Mouse (Mus musculus) olfactory bulb, adult 2 months (tissue): ENCODE measurements around the gene AI467606. TPM values are rescaled to one million over a fixed set of nuclear protein-coding genes. Genes with fewer than 3 reads are reported as not detected.

Source experiments
- H3K27ac ChIP-seq: fragments of 200-500 bp; 2 replicates; pipeline ENCODE4 v1.5.1; 2012; ENCODE audit warnings: low read depth, low read length; ENCODE audit not compliant: insufficient read depth
- H3K4me1 ChIP-seq: fragments of 200-500 bp; 2 replicates; pipeline ENCODE4 v1.6.1; 2012; ENCODE audit warnings: low read length; ENCODE audit not compliant: control insufficient read depth, insufficient read depth
- H3K4me3 ChIP-seq: fragments of 200-500 bp; 2 replicates; pipeline ENCODE4 v1.5.1; 2012; ENCODE audit warnings: mild to moderate bottlenecking, low read depth, low read length, moderate library complexity; ENCODE audit not compliant: insufficient read depth
- CTCF ChIP-seq: fragments of 200-500 bp; IDR thresholded peaks from 2 replicates; pipeline ENCODE4 v1.5.1; 2012; ENCODE audit warnings: low read depth, mild to moderate bottlenecking, low read length, moderate library complexity; ENCODE audit not compliant: insufficient read depth
- POLR2A ChIP-seq: fragments of 200-500 bp; IDR thresholded peaks from 2 replicates; pipeline ENCODE4 v1.6.1; 2012; ENCODE audit warnings: mild to moderate bottlenecking, low read depth, low read length, moderate library complexity; ENCODE audit not compliant: insufficient read depth
- WGBS: fragments of 180-500 bp; shearing (Covaris S2); methylation state at CpG from one replicate; pipeline ENCODE4 v1.1.7; 2018; 5-methylcytosine and 5-hydroxymethylcytosine counted together
- polyA plus RNA-seq: library from polyadenylated mRNA; stranded (reverse); fragments of >200 nt; gene quantifications from 2 replicates; pipeline ENCODE4 v1.2.4, GENCODE M21; 2012; ENCODE audit warnings: low replicate concordance; ENCODE audit not compliant: missing spikeins, insufficient read depth, insufficient read length

Gene AI467606
- polyA plus RNA-seq, 1 experiment = not detected

- Histone ChIP-seq H3K4me3 (no peak overlapping the region), H3K4me1 (0 out of 2 replicates have a peak, but pooled peaks cover 5% of the 10 kb centered on the region), H3K27ac (no peak overlapping the region; the same call in 1 of the 2 replicates)
- no peak for TF ChIP-seq POLR2A
- no peak for TF ChIP-seq CTCF
- WGBS = 88% methylated on average over 20 of the region's 20 CpGs
These were observed 725 bp upstream of the AI467606 start for GRCm38 (mm10) chr7:127090154-127091113.

- H3K4me1 ChIP-seq = 0 out of 2 replicates have a peak, but pooled peaks cover 3% of the 10 kb centered on the region
- TF ChIP-seq POLR2A (no peak), CTCF (no peak)
- H3K4me3 ChIP-seq = no peak overlapping the region
- WGBS = 84% methylated on average over 3 of the region's 3 CpGs
- no peak overlapping the region for H3K27ac ChIP-seq
These were observed 2.8 kb downstream of the AI467606 start for GRCm38 (mm10) chr7:127093914-127094313.

DNA sequence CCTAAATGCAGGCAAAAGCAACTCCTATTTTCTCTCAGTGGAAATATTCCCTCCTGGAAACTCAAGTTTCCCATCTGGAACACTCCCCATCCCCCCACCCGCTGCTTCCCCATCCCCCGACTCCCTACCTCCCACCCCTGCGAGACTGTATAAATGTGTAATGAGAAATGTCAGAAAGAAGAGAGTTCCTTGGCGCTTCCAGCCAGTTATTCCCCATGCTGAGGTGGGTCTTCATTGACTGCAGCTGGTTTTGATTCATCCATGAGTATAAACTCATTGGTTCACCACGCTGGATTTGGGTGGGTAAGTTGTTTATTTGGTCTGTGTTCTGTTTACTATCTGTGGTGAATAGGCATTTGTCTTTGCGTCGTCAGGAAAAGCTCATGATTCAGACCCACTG lies 5.3 kb downstream of the AI467606 start:
- Histone ChIP-seq H3K4me1 (no peaks in the 10 kb centered on the region), H3K27ac (no peak overlapping the region), H3K4me3 (no peak overlapping the region)
- WGBS = 69% methylated on average over 7 of the region's 7 CpGs
- TF ChIP-seq CTCF = no peak
- no peak for TF ChIP-seq POLR2A

GRCm38 (mm10) chr7:127098521-127098920 lies 7.4 kb downstream of the AI467606 start:
- TF ChIP-seq POLR2A (no peak), CTCF (no peak)
- 89% methylated on average over 5 of the region's 5 CpGs for WGBS

DNA sequence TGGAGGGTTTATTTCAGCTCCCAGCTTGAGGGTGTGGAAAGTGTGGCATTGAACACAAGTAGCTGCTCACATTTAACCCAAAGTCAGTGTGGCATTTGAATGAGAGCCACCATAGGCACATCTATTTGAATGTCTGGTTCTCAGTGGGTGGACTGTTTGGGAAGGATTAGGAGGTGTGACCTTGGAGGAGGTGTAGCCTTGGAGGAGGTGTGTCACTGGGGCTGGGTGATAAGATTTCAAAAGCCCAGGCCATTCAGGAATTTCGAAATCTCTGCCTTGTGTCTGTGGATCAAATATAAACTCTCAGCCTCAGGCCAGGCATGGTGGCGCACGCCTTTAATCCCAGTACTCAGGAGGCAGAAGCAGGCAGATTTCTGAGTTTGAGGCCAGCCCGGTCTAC lies 7.8 kb downstream of the AI467606 start:
- no peaks in the 10 kb centered on the region for H3K4me1 ChIP-seq
- 89% methylated on average over 4 of the region's 4 CpGs for WGBS
- no peak for TF ChIP-seq CTCF
- no peak for TF ChIP-seq POLR2A
- no peak overlapping the region for H3K4me3 ChIP-seq
- no peak overlapping the region for H3K27ac ChIP-seq

More at GRCm38 (mm10) chr7:127098521-127098920, 7.4 kb downstream of the AI467606 start:
- H3K4me1 ChIP-seq = no peaks in the 10 kb centered on the region
- no peak overlapping the region for H3K27ac ChIP-seq
- no peak overlapping the region for H3K4me3 ChIP-seq

DNA sequence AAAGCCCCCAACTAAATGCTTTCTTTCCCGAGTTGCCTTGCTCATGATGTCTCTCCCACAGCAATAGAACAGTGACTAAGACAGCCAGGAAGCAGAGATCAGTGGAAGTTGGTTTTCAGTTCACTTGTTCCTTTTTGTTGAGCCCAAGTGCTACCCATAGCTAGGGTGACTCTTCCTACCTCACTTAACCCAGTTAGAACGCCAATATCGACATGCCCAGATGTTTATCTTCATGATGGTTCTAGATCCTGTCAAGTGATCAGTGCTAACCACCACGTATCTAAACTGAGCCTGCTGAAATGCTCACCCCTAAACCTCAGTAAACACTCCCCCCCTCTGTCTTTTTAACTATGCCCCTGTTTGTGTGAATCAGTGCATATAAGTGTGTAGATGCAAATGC lies 8.4 kb downstream of the AI467606 start:
- TF ChIP-seq POLR2A (no peak), CTCF (no peak)
- no peak overlapping the region for H3K4me3 ChIP-seq
- H3K4me1 ChIP-seq = peaks cover 2% of the 10 kb centered on the region
- no peak overlapping the region for H3K27ac ChIP-seq
- WGBS = 88% methylated on average over 4 of the region's 4 CpGs

DNA sequence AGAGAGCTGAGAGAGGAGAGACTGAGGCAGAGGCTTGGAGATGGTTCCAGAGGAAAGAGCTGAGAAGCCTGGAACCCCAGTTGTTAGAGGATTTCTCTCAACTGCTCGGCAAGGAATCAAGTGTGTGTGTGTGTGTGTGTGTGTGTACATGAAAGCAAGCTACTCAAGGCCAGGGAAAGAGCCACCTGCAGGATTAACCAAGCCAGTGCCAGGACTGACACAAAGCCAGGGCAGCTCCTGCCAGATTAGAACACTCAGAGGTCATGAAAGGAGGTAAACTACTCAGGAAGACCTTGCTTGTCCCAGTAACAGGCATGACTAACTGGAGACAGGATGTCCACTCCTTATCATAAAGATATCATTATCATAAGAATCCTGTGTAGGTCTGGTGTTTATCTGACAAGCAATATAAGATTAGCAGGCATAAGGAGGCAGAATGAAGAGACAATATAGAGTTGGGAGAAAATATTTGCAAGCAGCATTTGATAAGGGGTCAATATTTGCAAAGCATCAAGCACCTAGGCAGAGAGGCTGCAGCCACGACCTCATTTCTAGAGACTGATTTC lies 10.4 kb downstream of the AI467606 start:
- WGBS = 40% methylated on average over 2 of the region's 2 CpGs
- Histone ChIP-seq H3K4me3 (no peak overlapping the region), H3K27ac (no peak overlapping the region), H3K4me1 (peaks cover 6% of the 10 kb centered on the region)
- no peak for TF ChIP-seq CTCF
- TF ChIP-seq POLR2A = no peak

DNA sequence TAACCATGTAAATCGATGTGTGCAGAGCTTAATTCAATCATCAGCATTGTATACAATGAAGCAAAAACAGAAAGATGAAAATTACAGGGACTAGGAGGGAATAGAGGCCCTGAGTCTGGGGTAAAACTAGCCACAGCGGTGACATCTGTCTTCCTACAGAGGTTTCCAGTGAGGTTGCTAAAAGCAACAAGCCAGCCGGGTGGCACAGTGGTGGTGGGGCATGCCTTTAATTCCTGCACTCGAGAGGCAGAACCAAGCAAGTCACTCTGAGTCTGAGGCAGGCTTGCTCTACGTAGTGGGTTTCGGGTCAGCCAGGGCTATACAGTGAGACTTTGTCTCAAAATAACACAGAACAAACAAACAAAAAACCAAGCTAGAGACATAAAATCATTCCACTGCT lies 11.0 kb downstream of the AI467606 start:
- TF ChIP-seq CTCF = no peak
- WGBS = 77% methylated on average over 6 of the region's 6 CpGs
- peaks cover 6% of the 10 kb centered on the region for H3K4me1 ChIP-seq

GRCm38 (mm10) chr7:127103960-127104359 lies 12.8 kb downstream of the AI467606 start:
- no peak overlapping the region for H3K27ac ChIP-seq
- H3K4me3 ChIP-seq = no peak overlapping the region
- no peak for TF ChIP-seq CTCF
- no peak for TF ChIP-seq POLR2A
- peaks cover 6% of the 10 kb centered on the region for H3K4me1 ChIP-seq
- 64% methylated on average over 6 of the region's 6 CpGs for WGBS

More for the DNA sequence above, 11.0 kb downstream of the AI467606 start:
- Histone ChIP-seq H3K27ac (no peak overlapping the region), H3K4me3 (no peak overlapping the region)
